7 mouse cellular contexts compared by ENCODE assay signal in genomic region chr8:12730780-12731179, GRCm38 (mm10). TPM values are rescaled to one million over a fixed set of nuclear protein-coding genes. Genes with fewer than 3 reads are reported as not detected.
A peak's percentile ranks its signal among the peaks of the same experiment; 100 is the strongest.
DNase-seq lines count a peak whose midpoint lies in the region; ATAC-seq lines count a peak whose summit lies in the region.

No protein-coding gene starts in this region.

- intact Hi-C loops in left cerebral cortex, postnatal 14 days (cut with DNase I): no loop called here

- no peak overlapping the region for H3K9ac ChIP-seq in embryonic facial prominence, embryonic 14.5 days (ENCODE audit: low read depth, low read length)

- H3K4me1 ChIP-seq in embryonic facial prominence, embryonic 14.5 days (ENCODE audit: control insufficient read depth, insufficient read depth, low read length): no peaks in the 10 kb centered on the region

- no peaks in the 10 kb centered on the region for H3K27me3 ChIP-seq in embryonic facial prominence, embryonic 14.5 days (replicated peaks; ENCODE audit: control insufficient read depth, insufficient read depth, low read length)

- DNase-seq in right cerebral cortex, adult 2 months (ENCODE audit: low spot score in 2 of 2): peak; percentile 14 to 36
- DNase-seq in right cerebral cortex, postnatal 14 days: no peak
- DNase-seq in embryonic facial prominence, embryonic 14.5 days (ENCODE audit: low spot score): peak; percentile 32
- DNase-seq in left cerebral cortex, postnatal 14 days (ENCODE audit: low spot score in 2 of 2): peak; percentile 28 to 50
- DNase-seq in telencephalon, adult 2 months (ENCODE audit: low read depth, low spot score): peak; percentile 41
- no peak for DNase-seq in layer of hippocampus, adult 9-11 months
- DNase-seq in thymus, postnatal 4 days: no peak

- H3K4me3 ChIP-seq in embryonic facial prominence, embryonic 14.5 days (ENCODE audit: low read depth, low read length): no peak overlapping the region

- ATAC-seq in embryonic facial prominence, embryonic 14.5 days (ENCODE audit: low read depth): peak; percentile 41; the same call in 1 of the 2 replicates

- H3K36me3 ChIP-seq in embryonic facial prominence, embryonic 14.5 days (ENCODE audit: control insufficient read depth, insufficient read depth, low read length): no peaks in the 10 kb centered on the region

- H3K9me3 ChIP-seq in embryonic facial prominence, embryonic 14.5 days (ENCODE audit: control insufficient read depth, low read length): no peaks in the 10 kb centered on the region

- H3K27ac ChIP-seq in embryonic facial prominence, embryonic 14.5 days (replicated peaks; ENCODE audit: low read depth, low read length): no peak overlapping the region

- WGBS in embryonic facial prominence, embryonic 14.5 days: 70% methylated on average over 5 of the region's 5 CpGs

- no peak overlapping the region for H3K4me2 ChIP-seq in embryonic facial prominence, embryonic 14.5 days (ENCODE audit: low read depth, low read length)

RNA-seq across cellular contexts. Expression of gene Atp11a, which starts 26.0 kb away (rescaled TPM):
- polyA plus RNA-seq in embryonic facial prominence, embryonic 14.5 days (2014; fragmentation: Nextera tagmentation; extraction: Ambion mirVana): 21.4 and 23.7 TPM in 2 replicates
- 10 to 100 TPM; 43.9 to 45.9 TPM for total RNA-seq in left cerebral cortex, postnatal 14 days (2021)

RNA-seq across cellular contexts. Expression of gene Tubgcp3, which starts 58.7 kb away (rescaled TPM):
- polyA plus RNA-seq in embryonic facial prominence, embryonic 14.5 days (2014; fragmentation: Nextera tagmentation; extraction: Ambion mirVana): 35.9 and 41.4 TPM in 2 replicates
- total RNA-seq in left cerebral cortex, postnatal 14 days (2021): 10 to 100 TPM; 33.0 to 35.8 TPM

Comparison
In these comparisons a context has a peak if more than half of its experiments do, and no peak if none do; other contexts are left out.
1. DNase-seq: peak in right cerebral cortex, adult 2 months (2 of 2), embryonic facial prominence, embryonic 14.5 days (single experiment), left cerebral cortex, postnatal 14 days (2 of 2) and telencephalon, adult 2 months (single experiment); none in right cerebral cortex, postnatal 14 days (single experiment), layer of hippocampus, adult 9-11 months (single experiment) and thymus, postnatal 4 days (single experiment).